Mouse (Mus musculus) embryonic facial prominence, embryonic 15.5 days (tissue): ENCODE data around the gene Erp27. TPM values are rescaled to one million over a fixed set of nuclear protein-coding genes. Genes with fewer than 3 reads are reported as not detected.
A peak's percentile ranks its signal among the peaks of the same experiment; 100 is the strongest.

Experiments
- ATAC-seq: fragments of 200-750 bp; cut with Nextera tagmentation; 2 replicates; pipeline ENCODE4 v1.8.0; 2017; ENCODE audit warnings: low read depth, moderate TSS enrichment; ENCODE audit not compliant: insufficient number of reproducible peaks, low FRiP score, low TSS enrichment
- H3K27ac ChIP-seq: fragments of 300-500 bp; sonication (generic); replicated peaks from 2 replicates; pipeline ENCODE4 v1.5.1; 2015; ENCODE audit warnings: mild to moderate bottlenecking, inconsistent platforms
- H3K27me3 ChIP-seq: fragments of 300-500 bp; sonication (generic); 2 replicates; pipeline ENCODE4 v1.6.1; 2015; ENCODE audit warnings: inconsistent platforms
- H3K36me3 ChIP-seq: fragments of 300-500 bp; sonication (generic); 2 replicates; pipeline ENCODE4 v1.6.1; 2015; ENCODE audit warnings: mild to moderate bottlenecking, inconsistent platforms
- H3K4me1 ChIP-seq: fragments of 300-500 bp; sonication (generic); 2 replicates; pipeline ENCODE4 v1.6.1; 2015; ENCODE audit warnings: inconsistent platforms
- H3K4me2 ChIP-seq: fragments of 300-500 bp; sonication (generic); replicated peaks from 2 replicates; pipeline ENCODE4 v1.6.1; 2015; ENCODE audit warnings: mild to moderate bottlenecking, inconsistent platforms
- H3K4me3 ChIP-seq: fragments of 300-500 bp; sonication (generic); replicated peaks from 2 replicates; pipeline ENCODE4 v1.5.1; 2015; ENCODE audit warnings: mild to moderate bottlenecking, inconsistent platforms
- H3K9ac ChIP-seq: fragments of 300-500 bp; sonication (generic); 2 replicates; pipeline ENCODE4 v1.6.1; 2015; ENCODE audit warnings: inconsistent platforms
- H3K9me3 ChIP-seq: fragments of 300-500 bp; sonication (generic); replicated peaks from 2 replicates; pipeline ENCODE4 v1.6.1; 2016; ENCODE audit warnings: inconsistent platforms
- WGBS: fragments of 180-500 bp; shearing (Covaris S2); methylation state at CpG from one replicate; pipeline ENCODE4 v1.1.7; 2015; 5-methylcytosine and 5-hydroxymethylcytosine counted together
- polyA plus RNA-seq: library from polyadenylated mRNA; unstranded; fragments of >200 nt; fragmentation: Nextera tagmentation; extraction: Ambion mirVana; gene quantifications from 2 replicates; pipeline ENCODE4 v1.2.1, GENCODE M21; 2015

The Erp27 gene
- polyA plus RNA-seq, 1 experiment from 2014 or later: 0.60 TPM

- 56% methylated on average over 19 of the region's 19 CpGs for WGBS
- H3K36me3 ChIP-seq: no peaks in the 10 kb centered on the region
- H3K4me1 ChIP-seq: peaks cover 33% of the 10 kb centered on the region
- no peak overlapping the region for H3K9ac ChIP-seq
- H3K27me3 ChIP-seq: no peaks in the 10 kb centered on the region
- peak; percentile 54; the same call in 1 of the 2 replicates for ATAC-seq
- no peak overlapping the region for H3K4me3 ChIP-seq
- H3K9me3 ChIP-seq: no peaks in the 10 kb centered on the region
- no peak overlapping the region for H3K4me2 ChIP-seq
- peak overlapping the region; percentile 74 for H3K27ac ChIP-seq
These were observed 15.6 kb downstream of the Erp27 start for GRCm38 (mm10) chr6:136906283-136906936.

- no peak for ATAC-seq
- 60% methylated on average over 8 of the region's 8 CpGs for WGBS
These were observed 18.0 kb downstream of the Erp27 start for GRCm38 (mm10) chr6:136903885-136904470.

GRCm38 (mm10) chr6:136902527-136902926 is 19.5 kb downstream of the Erp27 start:
- Histone ChIP-seq H3K27me3 (no peaks in the 10 kb centered on the region), H3K9me3 (no peaks in the 10 kb centered on the region), H3K4me1 (peaks cover 32% of the 10 kb centered on the region), H3K36me3 (no peaks in the 10 kb centered on the region), H3K4me3 (no peak overlapping the region), H3K4me2 (no peak overlapping the region), H3K9ac (no peak overlapping the region), H3K27ac (no peak overlapping the region)
- WGBS: 82% methylated on average over 9 of the region's 9 CpGs
- no peak for ATAC-seq

More at GRCm38 (mm10) chr6:136903885-136904470, 18.0 kb downstream of the Erp27 start:
- H3K4me2 ChIP-seq: no peak overlapping the region
- peaks cover 24% of the 10 kb centered on the region for H3K4me1 ChIP-seq
- H3K36me3 ChIP-seq: no peaks in the 10 kb centered on the region
- no peak overlapping the region for H3K4me3 ChIP-seq
- no peak overlapping the region for H3K9ac ChIP-seq
- H3K27me3 ChIP-seq: no peaks in the 10 kb centered on the region
- no peak overlapping the region for H3K27ac ChIP-seq
- H3K9me3 ChIP-seq: no peaks in the 10 kb centered on the region

GRCm38 (mm10) chr6:136901010-136901409 is 21.0 kb downstream of the Erp27 start:
- H3K36me3 ChIP-seq: no peaks in the 10 kb centered on the region
- no peak overlapping the region for H3K4me2 ChIP-seq
- H3K4me1 ChIP-seq: peaks cover 18% of the 10 kb centered on the region; the same call in 1 of the 2 replicates
- H3K27me3 ChIP-seq: no peaks in the 10 kb centered on the region
- H3K27ac ChIP-seq: no peak overlapping the region
- H3K9me3 ChIP-seq: no peaks in the 10 kb centered on the region
- no peak overlapping the region for H3K9ac ChIP-seq
- ATAC-seq: no peak
- 69% methylated on average over 2 of the region's 2 CpGs for WGBS
- no peak overlapping the region for H3K4me3 ChIP-seq

- no peak overlapping the region for H3K27ac ChIP-seq
- no peaks in the 10 kb centered on the region for H3K36me3 ChIP-seq
These were observed 21.5 kb downstream of the Erp27 start for GRCm38 (mm10) chr6:136900369-136901009.

GRCm38 (mm10) chr6:136898954-136899353 is 23.0 kb downstream of the Erp27 start:
- WGBS: 76% methylated on average over 2 of the region's 2 CpGs
- no peak overlapping the region for H3K4me3 ChIP-seq
- H3K4me2 ChIP-seq: no peak overlapping the region
- peaks cover 23% of the 10 kb centered on the region for H3K4me1 ChIP-seq
- H3K9me3 ChIP-seq: no peaks in the 10 kb centered on the region
- no peak overlapping the region for H3K9ac ChIP-seq
- no peaks in the 10 kb centered on the region for H3K27me3 ChIP-seq
- no peak overlapping the region for H3K27ac ChIP-seq
- no peak for ATAC-seq
- H3K36me3 ChIP-seq: no peaks in the 10 kb centered on the region

More at GRCm38 (mm10) chr6:136900369-136901009, 21.5 kb downstream of the Erp27 start:
- H3K4me1 ChIP-seq: peaks cover 18% of the 10 kb centered on the region; the same call in 1 of the 2 replicates
- no peaks in the 10 kb centered on the region for H3K27me3 ChIP-seq
- no peak overlapping the region for H3K4me2 ChIP-seq
- WGBS: 71% methylated on average over 4 of the region's 4 CpGs
- H3K4me3 ChIP-seq: no peak overlapping the region
- no peak overlapping the region for H3K9ac ChIP-seq
- no peaks in the 10 kb centered on the region for H3K9me3 ChIP-seq
- ATAC-seq: no peak

- H3K9me3 ChIP-seq: no peaks in the 10 kb centered on the region
- H3K4me2 ChIP-seq: no peak overlapping the region
- H3K27me3 ChIP-seq: no peaks in the 10 kb centered on the region
- no peak for ATAC-seq
- H3K4me1 ChIP-seq: peaks cover 20% of the 10 kb centered on the region
- WGBS: 43% methylated on average over 4 of the region's 4 CpGs
- H3K4me3 ChIP-seq: no peak overlapping the region
- peak overlapping the region; percentile 5 for H3K27ac ChIP-seq
- H3K36me3 ChIP-seq: no peaks in the 10 kb centered on the region
- no peak overlapping the region for H3K9ac ChIP-seq
These were observed 23.8 kb downstream of the Erp27 start for GRCm38 (mm10) chr6:136898222-136898621.

- Histone ChIP-seq H3K9ac (no peak overlapping the region), H3K27me3 (no peaks in the 10 kb centered on the region), H3K36me3 (no peaks in the 10 kb centered on the region), H3K4me2 (no peak overlapping the region), H3K9me3 (no peaks in the 10 kb centered on the region), H3K27ac (peak overlapping the region; percentile 5), H3K4me1 (peaks cover 20% of the 10 kb centered on the region), H3K4me3 (no peak overlapping the region)
- ATAC-seq: no peak
- WGBS: 41% methylated on average over 4 of the region's 4 CpGs
These were observed 24.2 kb downstream of the Erp27 start for GRCm38 (mm10) chr6:136897789-136898188.

- Histone ChIP-seq H3K36me3 (no peaks in the 10 kb centered on the region), H3K4me3 (no peak overlapping the region), H3K4me2 (no peak overlapping the region), H3K4me1 (peaks cover 20% of the 10 kb centered on the region), H3K9ac (no peak overlapping the region), H3K27me3 (no peaks in the 10 kb centered on the region), H3K9me3 (no peaks in the 10 kb centered on the region), H3K27ac (peak overlapping the region; percentile 58; the same call in 1 of the 2 replicates)
- ATAC-seq: no peak
- WGBS: 42% methylated on average over 15 of the region's 15 CpGs
These were observed 27.2 kb downstream of the Erp27 start for GRCm38 (mm10) chr6:136894532-136895339.

GRCm38 (mm10) chr6:136892002-136892401 is 30.0 kb downstream of the Erp27 start:
- no peak for ATAC-seq
- WGBS: 92% methylated on average over 2 of the region's 2 CpGs
- Histone ChIP-seq H3K36me3 (no peaks in the 10 kb centered on the region), H3K27ac (no peak overlapping the region), H3K9ac (no peak overlapping the region), H3K27me3 (no peaks in the 10 kb centered on the region), H3K4me2 (no peak overlapping the region), H3K4me3 (no peak overlapping the region), H3K4me1 (peaks cover 9% of the 10 kb centered on the region), H3K9me3 (no peaks in the 10 kb centered on the region)

GRCm38 (mm10) chr6:136889554-136889953 is 32.4 kb downstream of the Erp27 start:
- H3K9ac ChIP-seq: no peak overlapping the region
- H3K27ac ChIP-seq: no peak overlapping the region
- no peaks in the 10 kb centered on the region for H3K9me3 ChIP-seq
- H3K4me1 ChIP-seq: peaks cover 3% of the 10 kb centered on the region; the same call in 1 of the 2 replicates
- no peak overlapping the region for H3K4me3 ChIP-seq
- no peak overlapping the region for H3K4me2 ChIP-seq
- no peaks in the 10 kb centered on the region for H3K36me3 ChIP-seq
- no peak for ATAC-seq
- WGBS: 91% methylated on average over 6 of the region's 6 CpGs
- no peaks in the 10 kb centered on the region for H3K27me3 ChIP-seq
